Mouse (Mus musculus) T-helper 2 cell (primary cell): ENCODE measurements around the gene Phldb3.

ENCODE experiments used
- in situ Hi-C: fragments of 300-600 bp; cut with MboI, MseI; formaldehyde crosslinking; loops from one replicate; pipeline ENCODE4 v1.15.1; 2025; ENCODE audit warnings: high pct_unique_total_duplicates

Gene Phldb3

GRCm38 (mm10) chr7:24630116-24630880 lies 19.7 kb downstream of the Phldb3 start:
- in situ Hi-C loops = no loop called here

- in situ Hi-C loops = no loop called here
These were observed 25.7 kb downstream of the Phldb3 start, which contains the start of gene Lypd3 for GRCm38 (mm10) chr7:24636264-24636663. Lypd3 (plus strand) TSS chr7:24636550.

- in situ Hi-C loops = no loop called here
These were observed 26.5 kb downstream of the Phldb3 start for GRCm38 (mm10) chr7:24637046-24637445.

- in situ Hi-C loops = no loop called here
These were observed 27.7 kb downstream of the Phldb3 start for GRCm38 (mm10) chr7:24638026-24638856.

GRCm38 (mm10) chr7:24640450-24640849 lies 29.9 kb downstream of the Phldb3 start:
- in situ Hi-C loops = loop anchor here (5.0 kb wide), 1 partner anchor 38 kb away; no protein-coding TSS in a partner anchor

- in situ Hi-C loops = loop anchor here (5.0 kb wide), 1 partner anchor 40 kb away; no protein-coding TSS in a partner anchor
These were observed 31.9 kb downstream of the Phldb3 start for GRCm38 (mm10) chr7:24642491-24642890.

- in situ Hi-C loops = loop anchor here (5.0 kb wide), 1 partner anchor 42 kb away; no protein-coding TSS in a partner anchor
These were observed 33.9 kb downstream of the Phldb3 start for GRCm38 (mm10) chr7:24644492-24644891.

GRCm38 (mm10) chr7:24644996-24645395 lies 34.4 kb downstream of the Phldb3 start:
- in situ Hi-C loops = loop anchor here (5.0 kb wide), 1 partner anchor 43 kb away; no protein-coding TSS in a partner anchor

- in situ Hi-C loops = no loop called here
These were observed 35.9 kb downstream of the Phldb3 start for GRCm38 (mm10) chr7:24646486-24646885.

GRCm38 (mm10) chr7:24653681-24654080 lies 43.1 kb downstream of the Phldb3 start:
- in situ Hi-C loops = loop anchor here (10.0 kb wide), 1 partner anchor 701 kb away; no protein-coding TSS in a partner anchor

- in situ Hi-C loops = loop anchor here (10.0 kb wide), 1 partner anchor 695 kb away; no protein-coding TSS in a partner anchor
These were observed 49.3 kb downstream of the Phldb3 start for GRCm38 (mm10) chr7:24659737-24660357.

- in situ Hi-C loops = no loop called here
These were observed 50.7 kb downstream of the Phldb3 start for GRCm38 (mm10) chr7:24661118-24661904.

- in situ Hi-C loops = no loop called here
These were observed 52.0 kb downstream of the Phldb3 start for GRCm38 (mm10) chr7:24662575-24662974.

- in situ Hi-C loops = no loop called here
These were observed 53.7 kb downstream of the Phldb3 start for GRCm38 (mm10) chr7:24664301-24664700.

- in situ Hi-C loops = no loop called here
These were observed 54.4 kb downstream of the Phldb3 start for GRCm38 (mm10) chr7:24664959-24665358.

- in situ Hi-C loops = no loop called here
These were observed 61.4 kb downstream of the Phldb3 start for GRCm38 (mm10) chr7:24671944-24672439.

- in situ Hi-C loops = no loop called here
These were observed 66.0 kb downstream of the Phldb3 start, which contains the start of gene Tex101 for GRCm38 (mm10) chr7:24676575-24676974. Tex101 (minus strand) TSS chr7:24676675.
